Mouse (Mus musculus) layer of hippocampus, postnatal 10 days (tissue): ENCODE measurements at regions not wholly inside any gene's neighbourhood (a gene's known extent, or its start where the extent isn't known, plus 50 kb on each side); places are given as distances from the start of the nearest gene placed in this dataset.
A peak's percentile ranks its signal among the peaks of the same experiment; 100 is the strongest.

Experiments
- DNase-seq, 2 experiments: peaks; one replicate each; pipeline ENCODE4 v3.0.0; 2021; ENCODE audit warnings: low spot score in 2 of 2
- microRNA-seq, 2 experiments: library from miRNA; unstranded; fragments of <30 nt; microRNA quantifications; one replicate each; pipeline ENCODE4 v1.2.0; 2021

GRCm38 (mm10) chr8:96680416-96681027 is 792.2 kb upstream of the Got2 start:
- peak; percentile 67 to 77 for DNase-seq

- no peak for DNase-seq
Observed at GRCm38 (mm10) chr8:96679510-96679909, 791.2 kb upstream of the Got2 start.

- no peak for DNase-seq
Observed at GRCm38 (mm10) chr8:96674703-96675102, 786.4 kb upstream of the Got2 start.

GRCm38 (mm10) chr8:96656495-96657279 is 768.3 kb upstream of the Got2 start:
- DNase-seq = no peak

GRCm38 (mm10) chr8:96647743-96648142 is 759.4 kb upstream of the Got2 start:
- no peak for DNase-seq

Small RNA genes in the stretch of these regions (microRNA-seq; reads per million reads assigned to microRNA genes)
- 0 reads per million in 2 experiments for gene Gm24132
